Mouse (Mus musculus): ENCODE measurements around the gene Zfp212. TPM values are rescaled to one million over a fixed set of nuclear protein-coding genes. Genes with fewer than 3 reads are reported as not detected.
A peak's percentile ranks its signal among the peaks of the same experiment; 100 is the strongest.

The Zfp212 gene
- polyA plus RNA-seq (2012; rRNA removed), result 14.8 and 15.2 TPM in 2 replicates

DNA sequence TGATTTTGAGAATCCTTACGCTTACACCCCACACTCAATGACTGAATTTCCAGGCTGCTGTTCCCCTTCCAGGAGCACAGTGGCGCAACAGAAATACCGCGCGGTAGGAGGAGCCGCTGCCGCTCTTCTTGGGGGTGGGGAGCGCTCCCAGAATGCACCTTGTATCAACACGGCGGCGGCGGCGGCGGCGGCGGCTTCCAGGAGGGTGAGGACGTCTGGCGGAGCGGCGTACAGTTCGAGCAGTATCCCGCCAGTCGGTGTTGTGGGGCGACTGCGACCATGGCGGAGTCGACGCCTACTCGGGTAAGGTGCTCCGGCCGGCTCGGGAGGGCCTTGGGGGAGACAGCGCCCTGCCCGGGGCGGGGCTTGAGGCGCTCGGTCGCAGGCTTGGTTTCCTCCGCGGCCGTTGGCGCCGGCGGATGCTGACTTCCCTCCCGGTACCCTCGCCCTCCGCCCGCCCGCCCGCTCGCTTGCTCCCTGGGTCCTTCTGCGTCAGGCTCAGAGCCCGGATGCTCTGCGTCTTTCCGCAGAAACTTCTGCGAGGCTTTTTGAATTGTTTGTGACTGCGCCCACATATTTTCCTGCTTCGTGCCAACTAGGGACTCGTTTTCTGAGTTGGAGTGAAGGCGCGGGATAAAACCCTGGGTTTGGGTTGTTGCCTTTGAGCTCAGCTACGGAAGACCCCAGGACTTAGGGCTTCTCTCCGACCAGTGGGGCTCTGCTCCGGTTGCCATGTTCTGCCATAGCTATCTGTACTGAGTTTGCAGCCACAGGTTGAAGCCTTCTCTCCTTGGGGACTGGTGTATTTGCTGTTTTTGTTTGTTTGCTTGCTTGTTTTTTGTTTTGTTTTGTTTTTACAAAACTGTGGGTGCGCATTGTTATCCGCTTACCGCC lies at the start of gene Zfp212:
Gene Zfp212, plus strand, starts transcription at position 30 of the 894 bp plus-strand sequence.
- DNase-seq (ENCODE audit: low spot score), result peak; percentile 79

DNA sequence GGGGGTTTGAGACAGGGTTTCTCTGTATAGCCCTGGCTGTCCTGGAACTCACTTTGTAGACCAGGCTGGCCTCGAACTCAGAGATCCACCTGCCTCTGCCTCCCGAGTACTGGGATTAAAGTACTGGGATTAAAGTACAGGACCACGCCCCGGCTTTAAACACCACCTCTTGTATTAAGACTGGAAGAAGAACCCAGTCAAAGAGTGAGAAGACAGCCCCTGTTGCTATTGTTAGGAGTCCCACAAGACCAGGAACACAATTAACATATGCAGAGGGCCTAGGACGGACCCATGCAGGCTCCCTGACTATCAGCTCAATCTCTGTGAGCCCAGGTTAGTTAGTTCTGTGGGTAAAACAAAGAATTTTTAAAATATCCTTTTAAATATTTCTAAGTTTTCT lies 48.0 kb upstream of the Zfp212 start:
- DNase-seq (ENCODE audit: low spot score), result no peak

DNA sequence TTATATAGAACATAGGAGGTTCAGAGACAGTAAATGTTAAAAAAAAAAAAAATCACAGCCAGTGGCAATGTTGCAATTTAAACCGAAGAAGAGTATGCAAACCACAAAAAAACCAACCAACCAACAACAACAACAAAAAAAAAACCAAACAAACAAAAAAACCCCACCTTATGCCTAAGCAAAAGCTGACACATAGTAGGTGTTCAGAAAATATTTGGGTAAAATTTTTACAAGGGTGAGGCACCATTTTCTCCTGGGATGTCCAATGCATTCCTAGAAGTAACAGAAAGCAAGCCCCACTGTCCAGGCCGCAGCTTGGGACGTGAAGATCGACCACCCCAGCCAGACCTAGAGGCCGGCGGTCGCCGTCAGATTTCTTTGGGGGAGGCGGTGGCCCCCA lies 43.2 kb upstream of the Zfp212 start, which contains the start of gene Zfp282:
Gene Zfp282, plus strand, starts transcription at position 147 of the 400 bp plus-strand sequence.
- DNase-seq (ENCODE audit: low spot score), result no peak

DNA sequence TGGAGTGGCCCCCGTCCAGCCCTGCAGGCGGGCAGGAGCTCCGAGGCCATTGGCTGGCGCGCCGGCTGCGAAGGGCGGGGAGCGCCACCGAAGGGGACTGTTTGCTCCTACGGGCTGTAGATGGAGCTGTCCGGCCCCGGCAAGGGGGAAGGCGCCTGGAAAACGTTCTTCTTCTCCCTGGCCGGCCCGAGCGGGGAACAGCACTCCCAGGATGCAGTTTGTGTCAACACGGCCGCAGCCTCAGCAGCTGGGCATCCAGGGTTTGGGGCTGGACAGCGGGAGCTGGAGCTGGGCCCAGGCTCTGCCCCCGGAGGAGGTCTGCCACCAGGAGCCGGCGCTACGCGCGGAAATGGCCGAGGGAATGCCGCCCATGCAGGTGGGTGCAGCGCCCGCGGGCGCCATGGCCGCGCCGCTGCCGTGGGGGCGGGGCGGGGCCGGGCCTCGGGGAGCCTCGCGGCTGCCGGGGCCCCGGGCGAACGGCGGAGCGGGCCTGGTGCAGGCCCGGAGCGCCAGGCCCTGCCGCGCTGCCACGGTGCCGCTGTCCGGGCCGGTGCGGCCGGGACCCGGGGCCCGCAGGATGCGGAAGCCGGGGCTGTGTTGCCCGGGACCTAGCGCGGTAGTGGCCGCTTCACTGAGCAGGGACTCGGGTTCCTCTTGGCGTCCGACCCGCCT lies 42.7 kb upstream of the Zfp212 start:
- DNase-seq (ENCODE audit: low spot score), result peak; percentile 95

DNA sequence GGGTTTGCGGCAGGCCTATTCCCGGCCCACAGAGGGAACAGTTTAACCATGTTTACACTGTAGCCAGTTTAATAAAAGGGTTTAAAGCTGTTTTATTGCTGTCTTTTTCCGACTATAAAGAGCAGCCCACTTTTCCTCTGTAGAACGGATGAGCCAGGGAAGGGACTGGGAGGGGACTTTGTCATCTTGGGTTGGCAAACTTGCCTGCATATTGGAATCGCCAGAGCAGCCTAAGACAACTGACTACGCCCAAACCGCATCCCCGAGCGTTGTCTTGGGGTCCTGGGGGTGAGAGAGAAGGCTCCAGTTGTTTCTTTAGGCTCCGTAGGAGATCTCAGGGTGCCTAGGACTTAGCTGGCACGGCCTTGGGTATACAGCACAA lies 42.2 kb upstream of the Zfp212 start:
- DNase-seq (ENCODE audit: low spot score), result no peak

DNA sequence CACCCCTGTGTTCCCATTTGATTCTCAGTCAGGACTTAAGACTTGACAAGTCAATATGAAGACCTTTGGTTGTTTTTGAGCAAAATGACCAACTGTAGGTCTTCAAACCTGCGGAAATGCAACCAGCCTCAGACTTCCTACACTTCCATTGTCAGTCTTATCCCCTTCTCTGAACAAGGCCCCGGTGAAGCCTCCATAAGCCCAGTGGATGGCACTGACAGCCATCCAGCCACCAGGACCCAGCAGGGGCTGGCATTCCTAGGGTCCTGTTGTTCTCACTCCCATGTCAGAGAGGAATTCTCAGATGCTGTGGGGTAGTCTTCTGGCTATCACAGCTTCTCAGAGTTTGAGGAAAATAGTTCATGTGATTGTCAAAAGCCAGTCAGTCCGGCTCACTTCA lies 41.7 kb upstream of the Zfp212 start:
- DNase-seq (ENCODE audit: low spot score), result no peak

DNA sequence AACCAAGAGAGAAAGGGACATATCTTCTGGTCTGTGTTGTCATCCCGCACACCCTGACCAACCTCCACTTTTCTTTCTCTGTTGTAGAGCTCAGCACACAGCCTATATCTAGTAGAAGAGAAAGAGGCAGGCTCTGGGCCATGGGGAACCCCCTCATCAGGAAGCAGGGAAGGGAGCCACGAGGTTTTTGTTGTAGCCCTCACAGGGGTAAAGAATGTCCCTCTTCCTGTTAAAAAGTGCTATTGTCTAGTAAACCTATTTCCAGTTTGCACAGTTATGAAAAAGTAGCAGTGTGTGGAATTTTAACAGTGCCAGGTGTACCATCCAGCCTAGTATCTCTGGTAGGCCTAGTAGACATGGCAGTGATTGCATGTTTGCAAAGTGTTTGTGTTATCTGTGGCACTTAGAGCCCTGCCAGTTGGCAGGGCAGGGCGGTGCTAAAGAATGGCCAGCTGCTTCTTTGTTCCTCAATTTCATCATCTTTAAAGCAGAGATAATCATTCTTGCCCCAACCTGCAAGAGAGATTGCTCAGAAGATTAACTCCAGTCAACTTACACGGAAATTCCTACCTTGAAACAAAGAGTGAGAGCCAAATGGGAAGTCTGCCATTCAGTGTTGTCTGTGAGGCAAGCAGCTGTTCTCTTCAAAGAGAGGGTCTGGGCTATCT lies 41.1 kb upstream of the Zfp212 start:
- DNase-seq (ENCODE audit: low spot score), result no peak

DNA sequence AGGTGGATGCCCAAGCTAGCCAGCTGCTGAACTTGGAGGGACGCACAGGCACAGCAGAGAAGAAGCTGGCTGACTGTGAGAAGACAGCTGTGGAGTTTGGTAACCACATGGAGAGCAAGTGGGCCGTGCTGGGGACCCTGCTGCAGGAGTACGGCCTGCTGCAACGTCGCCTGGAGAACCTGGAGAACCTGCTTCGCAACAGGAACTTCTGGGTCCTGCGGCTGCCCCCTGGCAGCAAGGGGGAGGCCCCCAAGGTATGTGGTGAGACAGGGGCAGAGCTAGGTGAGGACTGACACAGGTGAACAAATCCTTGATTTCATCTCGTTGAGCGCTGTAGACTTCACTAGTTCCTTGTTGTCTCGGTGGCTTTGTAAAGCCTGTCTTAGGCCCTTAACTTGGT lies 40.1 kb upstream of the Zfp212 start:
- no peak for DNase-seq (ENCODE audit: low spot score)

DNA sequence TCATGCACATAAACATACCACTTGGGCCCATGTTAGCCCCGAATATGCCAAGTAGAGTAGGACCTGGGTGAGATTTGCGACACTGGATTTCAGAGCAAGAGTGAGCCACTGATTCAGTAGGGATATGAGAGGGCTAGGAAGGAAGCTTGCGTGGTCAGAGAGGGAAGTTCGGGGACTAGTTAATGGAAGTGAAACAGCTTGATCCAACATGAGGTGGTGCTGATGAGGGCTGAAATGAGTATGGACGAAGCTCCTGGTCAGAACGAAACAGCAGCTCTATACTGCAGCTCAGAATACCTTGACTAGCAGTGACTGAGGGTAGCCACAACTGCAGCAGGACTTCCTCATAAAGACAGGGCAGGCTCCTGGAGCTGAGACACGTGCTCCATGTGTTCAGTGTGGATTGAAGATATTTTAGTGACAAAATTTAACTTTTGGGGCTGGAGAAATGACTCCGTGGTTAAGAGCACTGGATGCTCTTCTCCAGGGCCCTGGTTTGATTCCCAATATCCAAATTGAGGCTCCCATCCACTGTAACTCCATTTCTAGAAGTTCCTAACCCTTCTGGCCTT lies 31.4 kb upstream of the Zfp212 start:
- no peak for DNase-seq (ENCODE audit: low spot score)

DNA sequence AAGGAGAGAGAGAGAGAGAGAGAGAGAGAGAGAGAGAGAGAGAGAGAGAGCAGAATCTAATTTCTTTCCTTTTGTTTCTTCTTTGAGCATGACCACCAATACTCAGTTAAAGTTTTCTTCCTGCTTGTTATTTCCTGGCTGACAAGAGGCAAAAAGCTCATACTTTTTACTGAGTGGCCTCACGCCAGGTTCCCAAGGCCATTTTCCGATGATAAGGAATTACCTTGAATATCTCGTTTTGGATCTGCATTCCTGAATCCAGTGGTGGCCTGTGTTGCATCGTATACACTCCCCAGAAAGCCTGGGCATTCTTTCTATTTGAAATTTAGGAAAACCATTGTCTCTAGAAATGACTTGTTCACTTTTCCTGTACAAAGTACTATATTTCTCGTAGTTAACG lies 20.9 kb upstream of the Zfp212 start:
- no peak for DNase-seq (ENCODE audit: low spot score)

DNA sequence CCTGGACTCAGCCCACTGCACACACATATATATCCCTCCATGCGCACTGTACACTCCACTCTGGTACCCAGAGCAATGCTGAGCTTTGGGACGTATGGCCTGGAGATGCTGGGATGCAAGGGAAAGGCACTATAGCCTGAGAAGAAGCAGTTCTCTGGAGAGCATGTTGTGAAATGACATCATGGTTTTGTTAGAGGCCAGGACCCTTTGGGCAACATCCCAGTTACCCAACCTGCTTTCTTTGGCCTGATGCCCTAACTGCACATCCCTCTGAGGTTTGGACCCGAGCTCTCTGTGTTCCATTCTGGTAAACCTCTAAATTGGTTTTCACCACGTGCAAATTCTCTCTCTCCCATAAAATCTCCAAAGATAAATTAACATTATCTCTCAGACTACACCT lies 16.7 kb upstream of the Zfp212 start:
- DNase-seq (ENCODE audit: low spot score), result no peak

DNA sequence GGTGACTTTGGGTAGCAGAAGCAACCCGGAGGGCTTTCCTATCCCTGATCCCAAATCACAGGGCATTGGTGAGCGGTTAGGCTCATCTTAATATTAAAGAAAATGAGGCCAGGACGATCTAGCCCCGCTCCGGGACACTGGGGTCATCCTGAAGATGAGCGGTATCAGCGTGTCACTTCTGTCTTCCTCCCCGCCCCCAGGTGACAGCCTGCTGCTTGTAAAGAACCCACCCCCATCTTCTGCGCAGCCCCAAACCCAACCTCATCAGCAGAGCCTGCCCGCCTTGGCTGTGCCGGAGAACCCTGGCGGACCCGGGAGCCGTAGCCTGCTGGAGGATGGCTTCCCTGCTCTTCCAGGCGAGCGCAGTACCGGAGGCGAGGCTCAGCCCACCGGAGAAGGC lies 15.9 kb upstream of the Zfp212 start:
- no peak for DNase-seq (ENCODE audit: low spot score)

DNA sequence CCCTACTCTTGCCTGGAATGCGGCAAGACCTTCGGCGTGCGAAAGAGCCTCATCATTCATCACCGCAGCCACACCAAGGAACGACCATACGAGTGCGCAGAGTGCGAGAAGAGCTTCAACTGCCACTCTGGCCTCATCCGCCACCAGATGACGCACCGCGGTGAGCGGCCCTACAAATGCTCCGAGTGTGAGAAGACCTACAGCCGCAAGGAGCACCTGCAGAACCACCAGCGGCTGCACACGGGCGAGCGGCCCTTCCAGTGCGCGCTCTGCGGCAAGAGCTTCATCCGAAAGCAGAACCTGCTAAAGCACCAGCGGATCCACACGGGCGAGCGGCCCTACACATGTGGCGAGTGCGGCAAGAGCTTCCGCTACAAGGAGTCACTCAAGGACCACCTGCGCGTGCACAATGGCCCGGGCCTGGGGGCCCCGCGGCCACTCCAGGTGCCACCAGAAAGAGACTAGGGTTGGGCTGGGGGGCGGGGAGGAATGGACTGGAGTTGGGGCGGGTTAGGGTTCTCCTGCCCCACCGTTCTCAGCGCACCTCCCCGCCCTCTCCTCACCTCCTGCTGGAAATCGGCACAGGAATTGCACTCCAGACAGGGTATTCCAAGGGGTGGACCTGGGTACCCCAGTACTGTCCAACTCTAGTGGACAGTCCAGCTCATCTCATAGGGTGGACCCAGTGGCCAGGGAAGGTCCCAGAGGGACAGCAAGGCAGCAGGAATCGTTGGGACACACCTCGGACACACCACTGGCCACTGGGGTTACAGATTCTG lies 15.2 kb upstream of the Zfp212 start:
- no peak for DNase-seq (ENCODE audit: low spot score)

DNA sequence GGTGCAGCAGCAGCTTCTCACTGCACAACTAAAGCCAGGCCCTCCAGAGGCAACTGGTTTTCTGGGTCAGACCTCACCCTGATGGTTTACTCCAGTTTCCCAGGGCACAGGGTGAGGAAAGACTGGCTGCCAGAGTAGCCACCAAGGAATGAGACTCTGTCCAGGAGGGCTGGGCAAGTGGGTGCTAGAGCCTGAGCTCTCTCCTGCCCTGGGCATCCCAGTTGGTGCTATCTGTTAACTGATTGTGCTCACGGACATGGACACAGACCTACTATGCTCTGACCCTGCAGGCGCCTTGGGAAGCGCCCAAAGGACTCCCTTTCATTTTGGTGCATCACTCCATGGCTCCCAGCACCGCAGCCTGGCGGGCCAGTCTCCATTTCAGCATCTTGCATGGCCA lies 13.9 kb upstream of the Zfp212 start:
- no peak for DNase-seq (ENCODE audit: low spot score)

DNA sequence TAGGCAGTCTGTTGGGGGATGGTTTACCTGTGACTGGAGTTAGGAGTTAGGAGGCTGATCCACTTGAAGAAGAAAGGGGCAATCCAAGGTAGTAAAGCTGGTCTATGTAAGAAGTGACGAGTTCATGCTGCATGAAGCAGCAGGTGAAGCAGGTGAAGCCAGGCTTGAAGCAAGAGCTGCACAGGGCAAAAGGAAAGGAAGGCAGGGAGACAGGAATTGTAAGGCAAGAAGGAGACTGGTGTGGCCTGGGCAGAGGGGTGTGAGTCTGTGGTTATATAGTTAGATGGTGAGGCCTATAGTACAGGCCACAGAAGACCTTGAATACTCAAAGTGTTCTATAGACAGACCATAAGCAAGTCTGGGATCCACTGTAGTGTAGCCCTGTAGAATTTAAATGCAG lies 11.3 kb upstream of the Zfp212 start:
- DNase-seq (ENCODE audit: low spot score), result no peak

DNA sequence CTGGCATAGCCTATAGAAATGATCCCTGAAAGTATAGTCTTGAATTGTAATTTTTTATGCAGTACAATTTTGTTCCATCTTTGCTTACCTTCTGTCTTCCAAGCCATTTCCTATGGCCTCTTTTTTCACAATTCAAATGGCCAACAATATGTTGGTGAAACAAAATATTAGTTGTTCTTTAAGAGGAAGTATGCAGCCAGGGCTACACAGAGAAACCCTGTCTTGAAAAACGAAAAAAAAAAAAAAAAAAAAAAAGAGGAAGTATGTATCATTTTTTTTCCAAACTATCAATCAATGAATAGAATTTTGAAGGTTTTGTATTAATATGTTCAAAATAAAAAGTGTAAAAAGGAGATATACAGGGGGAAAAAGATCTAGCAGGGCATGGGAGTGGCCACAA lies 8.6 kb upstream of the Zfp212 start:
- DNase-seq (ENCODE audit: low spot score), result no peak

DNA sequence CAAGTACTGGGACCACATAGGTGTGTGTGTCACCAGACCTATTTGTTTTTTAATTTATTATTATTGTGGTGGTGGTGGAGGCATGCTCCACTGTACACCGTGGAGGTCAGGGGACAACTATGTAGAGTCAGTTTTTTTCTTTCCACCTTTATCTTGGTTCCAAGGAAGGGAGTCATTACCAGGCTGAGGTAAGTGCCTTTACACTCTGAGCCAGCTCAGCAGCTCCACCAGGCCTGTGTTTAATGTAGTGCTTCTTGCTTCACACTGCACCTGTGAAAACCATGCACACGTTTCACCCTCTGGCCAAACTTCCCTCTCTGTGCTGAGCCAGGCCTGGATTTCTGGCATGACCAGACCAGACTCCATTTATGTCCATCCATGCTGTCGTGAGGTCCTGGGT lies 7.3 kb upstream of the Zfp212 start:
- no peak for DNase-seq (ENCODE audit: low spot score)

DNA sequence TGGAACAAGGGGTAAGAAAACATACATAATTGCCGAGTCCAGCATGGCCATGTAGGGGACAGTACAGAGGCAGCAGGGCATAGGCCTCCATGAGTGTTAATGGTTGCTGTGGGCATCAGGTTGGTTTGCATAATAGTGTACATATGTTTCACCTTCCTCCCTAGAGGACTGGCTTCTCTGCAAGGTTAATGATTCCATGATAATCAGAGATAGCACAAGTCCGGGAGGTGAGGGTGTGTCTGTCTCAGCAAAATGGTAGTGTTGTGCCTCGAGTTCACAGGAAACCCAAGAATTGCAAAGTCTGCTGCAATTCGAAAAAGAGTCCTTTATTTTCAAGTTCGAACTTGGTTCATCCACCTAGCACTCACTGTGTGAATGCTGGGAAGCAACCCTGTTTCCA lies 3.2 kb upstream of the Zfp212 start:
- DNase-seq (ENCODE audit: low spot score), result no peak

DNA sequence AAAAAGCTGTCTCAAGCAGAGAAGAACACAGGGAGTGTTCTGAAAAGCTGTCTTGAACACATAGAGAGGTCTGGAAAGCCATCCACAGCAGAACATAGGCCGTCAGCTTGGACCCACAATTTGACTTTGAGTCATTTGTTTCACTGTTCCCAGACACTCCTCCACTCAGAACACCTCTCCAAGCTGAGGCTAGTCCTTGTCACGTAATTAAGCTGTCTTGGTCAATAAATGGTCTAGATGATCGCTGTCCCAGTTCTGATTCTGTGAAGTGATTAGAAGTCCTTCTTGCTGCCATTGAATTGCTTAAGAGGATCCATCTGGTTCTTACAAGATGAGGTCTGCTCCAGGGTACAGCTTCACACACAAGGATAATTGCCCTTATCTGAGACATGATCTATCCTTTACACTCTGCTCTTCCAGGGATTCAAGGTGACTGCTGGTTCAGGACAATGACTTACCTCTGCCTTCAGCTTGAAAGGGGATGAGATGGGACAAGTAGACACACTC lies 1.5 kb upstream of the Zfp212 start:
- DNase-seq (ENCODE audit: low spot score), result no peak

DNA sequence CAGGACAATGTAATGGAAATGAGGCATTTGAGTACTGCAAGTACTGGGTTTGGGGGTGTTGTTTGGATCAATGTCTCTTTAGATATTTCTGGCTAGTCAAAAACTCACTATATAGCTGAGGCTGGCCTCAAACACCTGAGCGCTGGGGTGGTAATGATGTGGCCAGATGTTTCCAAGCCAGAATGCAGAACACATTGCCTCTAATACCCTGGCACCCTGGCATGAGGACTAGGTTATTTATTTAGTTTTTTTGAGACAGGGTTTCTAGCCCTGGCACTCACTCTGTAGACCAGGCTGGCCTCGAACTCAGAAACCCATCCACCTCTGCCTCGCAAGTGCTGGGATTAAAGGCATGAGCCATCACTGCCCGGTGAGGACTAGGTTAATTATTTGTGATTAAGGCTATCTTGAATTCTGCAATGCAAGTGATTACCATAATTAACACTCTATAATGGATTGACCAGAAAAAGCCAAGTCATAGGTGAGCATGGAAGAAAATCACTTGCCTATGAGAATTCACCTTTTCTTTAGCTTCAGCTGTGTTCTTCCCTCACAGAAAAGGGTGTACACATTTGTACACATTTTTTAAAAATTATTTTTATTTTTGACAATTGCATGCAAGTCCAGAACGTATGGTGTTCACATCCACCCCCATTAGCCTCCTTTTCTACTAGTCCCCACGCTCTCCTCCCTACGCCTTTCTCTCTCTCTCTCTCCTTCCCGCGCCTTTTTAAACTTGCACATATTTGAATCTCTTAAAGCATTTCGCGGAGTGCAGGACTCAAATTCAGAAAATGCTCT lies 430 bp upstream of the Zfp212 start:
- DNase-seq (ENCODE audit: low spot score), result no peak

DNA sequence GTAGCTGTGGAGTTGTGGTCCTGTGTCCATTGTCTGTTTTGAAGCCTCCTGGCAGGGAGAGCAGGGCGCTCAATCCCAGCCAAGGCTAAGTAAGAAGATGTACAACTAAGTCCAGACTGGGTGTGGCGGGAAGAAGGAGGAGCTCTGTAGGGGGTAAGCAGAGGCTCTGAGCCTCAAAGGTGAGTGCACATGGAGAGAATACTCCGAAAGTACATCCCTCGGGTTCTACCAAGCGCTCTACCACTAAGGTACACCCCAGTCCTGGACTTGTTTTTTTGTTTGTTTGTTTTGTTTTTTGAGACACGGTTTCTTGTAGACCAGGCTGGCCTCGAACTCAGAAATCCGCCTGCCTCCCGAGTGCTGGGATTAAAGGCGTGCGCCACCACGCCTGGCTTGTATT lies 22.2 kb downstream of the Zfp212 start:
- DNase-seq (ENCODE audit: low spot score), result no peak

Data from urinary bladder, adult 2 months (tissue).